Mouse (Mus musculus): ENCODE measurements around the gene 1700013F07Rik. TPM values are rescaled to one million over a fixed set of nuclear protein-coding genes. Genes with fewer than 3 reads are reported as not detected.
"Not testable (repeated sequence)": the region's sequence is repeated elsewhere in the genome, so short reads cannot be mapped to it uniquely, and the experiment has no call there.

The 1700013F07Rik gene
- polyA plus RNA-seq (2015; fragmentation: Nextera tagmentation; extraction: Ambion mirVana) = 0.37 and 0.41 TPM in 2 replicates

DNA sequence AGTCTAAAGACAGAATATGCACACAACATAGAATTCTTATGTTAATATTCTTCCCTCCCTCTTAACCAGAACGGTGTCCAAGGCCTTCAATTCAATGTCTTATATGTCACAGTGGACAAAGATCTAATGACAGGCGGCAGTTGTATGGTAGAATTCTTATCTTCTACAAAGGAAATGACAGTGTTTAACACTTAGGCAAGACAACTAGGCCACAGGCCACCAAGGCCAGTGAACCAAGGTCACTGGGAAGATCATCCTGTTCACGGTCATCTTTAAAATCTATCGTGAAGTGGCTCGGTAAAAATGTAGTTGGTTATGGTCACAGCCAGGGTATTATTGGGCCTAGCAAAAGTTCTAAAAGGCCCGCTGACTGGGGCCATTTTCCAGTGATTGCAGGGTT, at the start of gene 1700013F07Rik:
1700013F07Rik (plus strand) TSS at position 200 of the 400 bp plus-strand sequence.
- no peak for ATAC-seq (ENCODE audit: low FRiP score, low TSS enrichment)

DNA sequence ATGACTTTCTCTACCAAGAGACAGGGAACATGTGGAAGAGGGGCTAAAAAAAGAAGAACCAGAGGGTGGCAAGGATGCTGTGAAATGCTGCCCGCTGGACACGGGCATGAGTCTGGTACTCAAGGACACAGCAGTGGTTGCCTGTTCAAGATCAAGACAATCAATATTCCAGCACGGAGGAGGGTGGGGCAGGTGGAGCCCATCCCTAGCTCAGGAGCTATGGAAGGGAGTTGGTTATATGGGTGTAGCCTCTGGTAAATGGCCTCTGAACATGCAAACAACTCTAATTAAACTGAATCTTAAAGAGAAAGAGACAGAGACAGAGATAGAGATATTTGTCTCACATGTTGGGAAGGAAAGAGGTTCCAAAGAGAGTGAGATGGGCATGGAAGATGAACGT, 49.2 kb upstream of the 1700013F07Rik start:
- no peak for ATAC-seq (ENCODE audit: low FRiP score, low TSS enrichment)
- 85% methylated on average over 4 of the region's 4 CpGs for WGBS
- Histone ChIP-seq H3K27ac (ENCODE audit: low read length) (no peak overlapping the region), H3K4me1 (ENCODE audit: insufficient read depth, low read length) (no peaks in the 10 kb centered on the region), H3K36me3 (ENCODE audit: insufficient read depth, low read length) (no peaks in the 10 kb centered on the region), H3K9ac (replicated peaks; ENCODE audit: low read length) (no peak overlapping the region), H3K9me3 (ENCODE audit: low read length) (no peaks in the 10 kb centered on the region), H3K27me3 (ENCODE audit: insufficient read depth, low read length) (no peaks in the 10 kb centered on the region), H3K4me3 (ENCODE audit: low read length) (no peak overlapping the region), H3K4me2 (replicated peaks; ENCODE audit: low read depth, low read length) (no peak overlapping the region)

More for the DNA sequence above, at the start of gene 1700013F07Rik:
- 93% methylated on average over 6 of the region's 6 CpGs for WGBS
- H3K27ac ChIP-seq (ENCODE audit: low read length) = no peak within 1 kb of the TSS
- no peak within 1 kb of the TSS for H3K9ac ChIP-seq (replicated peaks; ENCODE audit: low read length)
- H3K4me3 ChIP-seq (ENCODE audit: low read length) = no peak within 1 kb of the TSS
- H3K4me1 ChIP-seq (ENCODE audit: insufficient read depth, low read length) = peaks cover 12% of the 10 kb centered on the region; the same call in 1 of the 2 replicates
- no peak within 1 kb of the TSS for H3K4me2 ChIP-seq (replicated peaks; ENCODE audit: low read depth, low read length)
- H3K27me3 ChIP-seq (ENCODE audit: insufficient read depth, low read length) = peaks cover 19% of the 10 kb centered on the region
- H3K9me3 ChIP-seq (ENCODE audit: low read length) = no peaks in the 10 kb centered on the region
- no peaks in the 10 kb centered on the region for H3K36me3 ChIP-seq (ENCODE audit: insufficient read depth, low read length)

DNA sequence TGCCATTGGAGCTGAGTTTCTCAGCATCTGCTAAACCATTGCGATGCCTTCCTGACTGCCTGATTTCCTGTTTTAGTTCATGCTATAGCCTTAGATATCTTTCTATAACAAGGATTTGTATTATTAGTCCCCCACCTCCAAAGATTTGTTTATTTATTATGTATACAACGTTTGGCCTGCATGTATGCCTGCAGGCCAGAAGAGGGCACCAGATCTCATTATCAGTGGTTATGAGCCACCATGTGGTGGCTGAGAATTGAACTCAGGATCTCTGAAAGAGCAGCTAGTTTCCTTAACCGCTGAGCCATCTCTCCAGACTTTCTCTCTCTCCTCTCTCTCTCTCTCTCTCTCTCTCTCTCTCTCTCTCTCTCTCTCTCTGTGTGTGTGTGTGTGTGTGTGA, 44.0 kb upstream of the 1700013F07Rik start:
- Histone ChIP-seq H3K9ac (replicated peaks; ENCODE audit: low read length) (no peak overlapping the region), H3K4me2 (replicated peaks; ENCODE audit: low read depth, low read length) (no peak overlapping the region), H3K36me3 (ENCODE audit: insufficient read depth, low read length) (no peaks in the 10 kb centered on the region), H3K27me3 (ENCODE audit: insufficient read depth, low read length) (no peaks in the 10 kb centered on the region), H3K4me3 (ENCODE audit: low read length) (no peak overlapping the region), H3K9me3 (ENCODE audit: low read length) (no peaks in the 10 kb centered on the region), H3K4me1 (ENCODE audit: insufficient read depth, low read length) (no peaks in the 10 kb centered on the region), H3K27ac (ENCODE audit: low read length) (no peak overlapping the region)
- no peak for ATAC-seq (ENCODE audit: low FRiP score, low TSS enrichment)
- 48% methylated on average over 3 of the region's 3 CpGs for WGBS

DNA sequence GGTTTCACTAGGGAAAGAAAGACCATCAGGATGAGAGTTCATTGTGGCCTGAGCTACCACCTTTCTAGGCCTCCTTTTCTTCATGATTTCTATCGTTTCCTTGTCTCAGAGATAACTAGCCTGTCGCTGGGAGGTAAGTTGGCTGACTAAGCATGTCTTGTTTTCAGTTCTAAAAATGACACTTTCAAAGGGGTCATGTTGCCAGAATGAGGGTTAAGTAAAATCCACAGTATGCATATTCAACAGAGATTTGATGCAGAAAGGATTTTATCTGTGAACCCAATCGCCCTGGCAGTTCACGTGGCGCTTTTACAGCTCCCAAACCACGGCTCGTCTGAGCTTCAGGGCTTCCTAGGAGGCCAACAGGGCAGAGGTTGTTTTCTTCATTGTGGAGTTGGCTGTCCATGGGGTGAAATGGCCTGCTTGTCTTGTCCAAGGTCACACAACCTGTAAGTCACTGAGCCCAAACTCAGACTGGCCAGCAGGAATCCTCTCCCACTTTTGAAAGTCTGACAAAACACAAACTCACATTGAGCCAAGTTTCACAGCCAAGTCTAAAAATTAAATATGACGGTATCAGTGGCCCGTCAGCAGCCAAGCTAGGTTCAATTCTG, 39.0 kb upstream of the 1700013F07Rik start:
- H3K4me3 ChIP-seq (ENCODE audit: low read length) = no peak overlapping the region
- no peaks in the 10 kb centered on the region; the same call in 1 of the 2 replicates for H3K4me1 ChIP-seq (ENCODE audit: insufficient read depth, low read length)
- no peak overlapping the region for H3K9ac ChIP-seq (replicated peaks; ENCODE audit: low read length)
- H3K27me3 ChIP-seq (ENCODE audit: insufficient read depth, low read length) = no peaks in the 10 kb centered on the region
- H3K36me3 ChIP-seq (ENCODE audit: insufficient read depth, low read length) = no peaks in the 10 kb centered on the region
- WGBS = 64% methylated on average over 9 of the region's 9 CpGs
- no peak overlapping the region for H3K4me2 ChIP-seq (replicated peaks; ENCODE audit: low read depth, low read length)
- no peaks in the 10 kb centered on the region for H3K9me3 ChIP-seq (ENCODE audit: low read length)
- H3K27ac ChIP-seq (ENCODE audit: low read length) = no peak overlapping the region
- no peak for ATAC-seq (ENCODE audit: low FRiP score, low TSS enrichment)

DNA sequence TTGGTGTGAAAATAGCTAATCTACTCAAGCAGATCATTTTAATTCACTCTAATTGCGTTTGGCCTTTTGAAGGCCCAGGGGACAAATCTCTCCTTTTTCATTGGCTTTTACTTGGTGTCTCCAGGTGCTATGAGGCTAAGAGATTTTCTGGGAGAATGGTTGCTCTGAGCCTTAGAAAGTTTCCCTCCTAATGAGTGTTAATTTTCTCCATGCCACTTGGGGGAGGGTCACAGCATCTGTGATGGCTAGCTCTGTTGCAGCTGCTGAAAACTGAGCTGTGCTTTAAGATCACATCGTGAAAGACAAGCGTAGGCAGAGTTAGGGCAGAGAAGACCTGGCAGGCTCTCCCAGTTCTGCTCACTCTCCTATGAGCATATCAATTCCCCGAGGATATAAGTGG, 38.5 kb upstream of the 1700013F07Rik start:
- Histone ChIP-seq H3K9ac (replicated peaks; ENCODE audit: low read length) (no peak overlapping the region), H3K27me3 (ENCODE audit: insufficient read depth, low read length) (no peaks in the 10 kb centered on the region), H3K36me3 (ENCODE audit: insufficient read depth, low read length) (no peaks in the 10 kb centered on the region), H3K9me3 (ENCODE audit: low read length) (no peaks in the 10 kb centered on the region), H3K27ac (ENCODE audit: low read length) (no peak overlapping the region), H3K4me3 (ENCODE audit: low read length) (no peak overlapping the region), H3K4me1 (ENCODE audit: insufficient read depth, low read length) (peaks cover under 1% of the 10 kb centered on the region), H3K4me2 (replicated peaks; ENCODE audit: low read depth, low read length) (0 out of 2 replicates have a peak overlapping the region, but pooled peaks have one; percentile 4)
- ATAC-seq (ENCODE audit: low FRiP score, low TSS enrichment) = no peak
- 31% methylated on average over 4 of the region's 4 CpGs for WGBS

DNA sequence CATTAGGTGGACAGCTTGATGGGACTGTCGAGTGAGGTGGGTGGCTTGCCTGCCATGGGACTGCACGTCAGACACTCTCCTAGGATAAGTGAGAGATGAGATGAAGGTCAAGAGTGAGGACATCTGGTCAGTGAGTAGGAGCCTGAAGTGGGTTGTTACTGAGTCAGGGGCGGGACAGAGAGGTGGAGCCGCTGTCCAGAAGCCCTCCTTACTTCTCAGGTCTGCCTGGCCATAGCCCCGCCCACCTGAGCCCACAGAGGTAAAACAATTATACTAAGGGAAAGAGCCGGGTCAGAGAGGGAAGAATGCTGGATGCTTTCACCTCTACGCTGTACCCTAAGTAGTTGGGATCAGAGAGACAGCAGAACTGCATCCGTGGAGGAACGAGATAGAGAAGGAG, 36.3 kb upstream of the 1700013F07Rik start:
- no peaks in the 10 kb centered on the region for H3K27me3 ChIP-seq (ENCODE audit: insufficient read depth, low read length)
- H3K9me3 ChIP-seq (ENCODE audit: low read length) = no peaks in the 10 kb centered on the region
- H3K4me2 ChIP-seq (replicated peaks; ENCODE audit: low read depth, low read length) = no peak overlapping the region
- WGBS = 32% methylated on average over 9 of the region's 9 CpGs
- peaks cover 3% of the 10 kb centered on the region for H3K4me1 ChIP-seq (ENCODE audit: insufficient read depth, low read length)
- no peak overlapping the region for H3K27ac ChIP-seq (ENCODE audit: low read length)
- no peak overlapping the region for H3K9ac ChIP-seq (replicated peaks; ENCODE audit: low read length)
- H3K4me3 ChIP-seq (ENCODE audit: low read length) = no peak overlapping the region
- peak; percentile 52; the same call in 1 of the 2 replicates for ATAC-seq (ENCODE audit: low FRiP score, low TSS enrichment)
- H3K36me3 ChIP-seq (ENCODE audit: insufficient read depth, low read length) = no peaks in the 10 kb centered on the region

DNA sequence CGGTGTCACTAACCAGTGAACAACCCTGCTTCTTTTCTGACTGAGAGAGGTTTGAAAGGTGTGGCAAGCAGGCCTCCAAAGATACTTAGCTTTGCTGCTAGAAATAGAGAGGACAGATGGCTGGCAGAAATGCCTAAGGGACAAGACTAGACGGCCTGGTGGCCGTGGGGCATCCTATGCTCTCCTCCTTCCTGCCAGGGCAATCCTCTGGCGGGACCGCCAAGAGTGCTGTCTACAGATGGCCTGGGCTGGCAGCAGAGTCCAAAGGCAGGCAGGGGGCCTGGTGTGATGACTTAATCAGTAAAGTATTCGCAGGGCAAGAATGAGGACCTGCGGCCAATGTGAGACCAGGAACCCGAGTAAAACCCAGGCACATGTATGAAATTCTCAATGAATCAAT, 34.1 kb upstream of the 1700013F07Rik start:
- 79% methylated on average over 8 of the region's 8 CpGs for WGBS
- no peak overlapping the region for H3K9ac ChIP-seq (replicated peaks; ENCODE audit: low read length)

DNA sequence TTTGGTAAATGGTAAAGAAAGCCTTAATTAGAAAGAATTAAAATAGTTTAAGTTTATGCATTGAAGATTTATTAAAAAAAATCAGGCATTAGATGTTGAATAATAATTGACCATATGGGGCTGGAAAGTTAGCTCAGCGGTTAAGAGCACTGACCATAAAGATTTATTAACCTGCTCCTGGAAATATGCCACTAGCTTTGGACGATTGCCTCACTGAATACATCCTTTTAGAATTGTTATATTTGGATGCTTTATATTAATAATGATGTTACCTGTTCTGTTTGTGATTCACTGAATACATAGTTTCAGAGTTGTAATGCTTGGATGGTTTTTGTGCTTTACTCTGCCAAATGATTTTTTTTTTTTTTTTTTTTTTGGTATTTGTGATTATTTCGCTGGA, 32.5 kb upstream of the 1700013F07Rik start:
- not testable (repeated sequence) for H3K27me3 ChIP-seq (ENCODE audit: insufficient read depth, low read length); H3K9me3 ChIP-seq (ENCODE audit: low read length); H3K27ac ChIP-seq (ENCODE audit: low read length); H3K4me2 ChIP-seq (replicated peaks; ENCODE audit: low read depth, low read length); H3K36me3 ChIP-seq (ENCODE audit: insufficient read depth, low read length); H3K4me3 ChIP-seq (ENCODE audit: low read length); ATAC-seq (ENCODE audit: low FRiP score, low TSS enrichment); H3K9ac ChIP-seq (replicated peaks; ENCODE audit: low read length)
- peaks cover 15% of the 10 kb centered on the region for H3K4me1 ChIP-seq (ENCODE audit: insufficient read depth, low read length)
- WGBS = 43% methylated on average over 3 of the region's 3 CpGs

More for the DNA sequence above, 34.1 kb upstream of the 1700013F07Rik start:
- Histone ChIP-seq H3K9me3 (ENCODE audit: low read length) (no peaks in the 10 kb centered on the region), H3K27me3 (ENCODE audit: insufficient read depth, low read length) (no peaks in the 10 kb centered on the region), H3K27ac (ENCODE audit: low read length) (no peak overlapping the region), H3K4me1 (ENCODE audit: insufficient read depth, low read length) (peaks cover 15% of the 10 kb centered on the region), H3K4me2 (replicated peaks; ENCODE audit: low read depth, low read length) (no peak overlapping the region), H3K36me3 (ENCODE audit: insufficient read depth, low read length) (no peaks in the 10 kb centered on the region), H3K4me3 (ENCODE audit: low read length) (no peak overlapping the region)
- peak; percentile 74 for ATAC-seq (ENCODE audit: low FRiP score, low TSS enrichment)

DNA sequence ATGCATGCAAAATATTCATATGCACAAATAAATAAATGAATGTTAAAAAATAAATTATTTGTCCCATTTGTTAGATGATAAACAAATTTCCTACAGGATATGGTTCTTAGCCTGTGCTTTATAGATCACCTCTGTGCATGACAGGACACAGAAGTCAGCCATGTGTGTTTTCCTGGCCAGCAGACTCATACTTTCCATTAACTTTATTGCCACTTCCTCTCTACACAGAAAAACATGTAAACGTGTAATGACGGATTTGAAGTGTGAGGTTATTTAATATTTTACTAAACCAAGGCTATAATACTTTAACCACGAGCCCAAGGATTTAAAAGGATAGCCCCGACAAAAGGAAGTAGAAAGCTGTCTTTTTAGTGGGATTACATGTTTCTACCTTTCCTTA, 30.0 kb upstream of the 1700013F07Rik start:
- 52% methylated on average over 4 of the region's 4 CpGs for WGBS
- H3K9ac ChIP-seq (replicated peaks; ENCODE audit: low read length) = no peak overlapping the region
- H3K9me3 ChIP-seq (ENCODE audit: low read length) = no peaks in the 10 kb centered on the region
- no peaks in the 10 kb centered on the region for H3K36me3 ChIP-seq (ENCODE audit: insufficient read depth, low read length)
- no peak for ATAC-seq (ENCODE audit: low FRiP score, low TSS enrichment)
- H3K4me3 ChIP-seq (ENCODE audit: low read length) = no peak overlapping the region
- no peak overlapping the region for H3K4me2 ChIP-seq (replicated peaks; ENCODE audit: low read depth, low read length)
- peaks cover 15% of the 10 kb centered on the region for H3K4me1 ChIP-seq (ENCODE audit: insufficient read depth, low read length)
- H3K27me3 ChIP-seq (ENCODE audit: insufficient read depth, low read length) = no peaks in the 10 kb centered on the region
- H3K27ac ChIP-seq (ENCODE audit: low read length) = no peak overlapping the region

DNA sequence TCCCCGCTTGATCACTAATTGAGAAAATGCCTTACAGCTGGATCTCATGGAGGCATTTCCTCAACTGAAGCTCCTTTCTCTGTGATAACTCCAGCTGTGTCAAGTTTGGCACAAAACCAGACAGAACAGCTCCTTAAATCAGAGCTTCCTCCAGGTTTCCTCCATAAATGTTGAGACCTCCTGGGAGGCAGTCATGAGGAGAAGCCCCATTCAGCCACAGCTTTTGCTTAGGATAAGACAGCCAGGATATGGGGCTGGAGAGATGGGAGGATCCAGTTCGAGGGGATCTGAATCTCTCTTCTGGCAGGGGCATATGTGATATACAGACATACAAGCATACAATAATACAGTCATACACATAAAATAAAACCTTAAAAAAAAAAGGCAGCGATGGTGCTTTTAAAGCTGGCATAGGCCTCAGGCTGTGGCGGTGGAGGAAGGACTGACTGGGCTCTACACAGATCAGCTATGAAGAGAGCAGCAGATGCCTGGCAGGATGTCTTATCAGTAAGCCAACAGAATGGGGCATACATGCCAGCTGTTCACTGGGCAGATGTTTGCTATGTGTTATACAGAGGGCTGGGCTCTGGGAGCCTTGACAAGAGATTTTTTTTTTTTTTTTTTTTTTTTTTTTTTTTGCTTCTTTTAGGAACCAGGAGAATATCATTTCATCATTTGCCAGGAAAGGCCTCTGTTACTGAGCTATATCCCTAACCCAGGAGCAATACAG, 25.0 kb upstream of the 1700013F07Rik start:
- Histone ChIP-seq H3K36me3 (ENCODE audit: insufficient read depth, low read length) (no peaks in the 10 kb centered on the region), H3K27ac (ENCODE audit: low read length) (no peak overlapping the region), H3K27me3 (ENCODE audit: insufficient read depth, low read length) (no peaks in the 10 kb centered on the region), H3K4me3 (ENCODE audit: low read length) (no peak overlapping the region), H3K9me3 (ENCODE audit: low read length) (no peaks in the 10 kb centered on the region), H3K4me2 (replicated peaks; ENCODE audit: low read depth, low read length) (no peak overlapping the region), H3K4me1 (ENCODE audit: insufficient read depth, low read length) (peaks cover 9% of the 10 kb centered on the region), H3K9ac (replicated peaks; ENCODE audit: low read length) (no peak overlapping the region)
- WGBS = 57% methylated on average over 4 of the region's 4 CpGs
- no peak for ATAC-seq (ENCODE audit: low FRiP score, low TSS enrichment)

Measured in kidney, embryonic 16.5 days (tissue).